Mouse (Mus musculus) heart, embryonic 16.5 days (tissue): Measurements from ENCODE around the gene Dab1. TPM values are rescaled to one million over a fixed set of nuclear protein-coding genes. Genes with fewer than 3 reads are reported as not detected.

ENCODE experiments used
- ATAC-seq: fragments of 200-750 bp; cut with Nextera tagmentation; replicated peaks from 2 replicates; pipeline ENCODE4 v1.8.0; 2017; ENCODE audit warnings: moderate number of reproducible peaks; ENCODE audit not compliant: insufficient read depth, low FRiP score; ENCODE audit errors: extremely low read depth
- H3K27ac ChIP-seq: fragments of 300-500 bp; sonication (generic); 2 replicates; pipeline ENCODE4 v1.5.1; 2014; ENCODE audit warnings: mild to moderate bottlenecking, low read length, control low read depth, moderate library complexity
- H3K27me3 ChIP-seq: fragments of 300-500 bp; sonication (generic); 2 replicates; pipeline ENCODE4 v1.6.1; 2014; ENCODE audit warnings: low read length, mixed read lengths; ENCODE audit not compliant: control insufficient read depth, insufficient read depth
- H3K36me3 ChIP-seq: fragments of 300-500 bp; sonication (generic); 2 replicates; pipeline ENCODE4 v1.6.1; 2014; ENCODE audit not compliant: control insufficient read depth, insufficient read depth
- H3K4me1 ChIP-seq: fragments of 300-500 bp; sonication (generic); 2 replicates; pipeline ENCODE4 v1.6.1; 2014; ENCODE audit warnings: low read length, mixed read lengths; ENCODE audit not compliant: control insufficient read depth, insufficient read depth
- H3K4me2 ChIP-seq: fragments of 300-500 bp; sonication (generic); 2 replicates; pipeline ENCODE4 v1.6.1; 2014; ENCODE audit warnings: low read depth, mild to moderate bottlenecking, control low read depth, low read length
- H3K4me3 ChIP-seq: fragments of 300-500 bp; sonication (generic); 2 replicates; pipeline ENCODE4 v1.5.1; 2014; ENCODE audit warnings: mild to moderate bottlenecking, control low read depth, low read length
- H3K9ac ChIP-seq: fragments of 300-500 bp; sonication (generic); 2 replicates; pipeline ENCODE4 v1.6.1; 2014; ENCODE audit warnings: low read length, control low read depth
- H3K9me3 ChIP-seq: fragments of 300-500 bp; sonication (generic); replicated peaks from 2 replicates; pipeline ENCODE4 v1.6.1; 2016; ENCODE audit warnings: low read length; ENCODE audit not compliant: control insufficient read depth
- WGBS: fragments of 180-500 bp; shearing (Covaris S2); extraction: QIAGEN DNeasy Blood & Tissue Kit; methylation state at CpG from one replicate; pipeline ENCODE4 v1.1.7; 2014; 5-methylcytosine and 5-hydroxymethylcytosine counted together
- polyA plus RNA-seq: library from polyadenylated mRNA; unstranded; fragments of >200 nt; fragmentation: Nextera tagmentation; extraction: Ambion mirVana; gene quantifications from 2 replicates; pipeline ENCODE4 v1.2.1, GENCODE M21; 2015

The Dab1 gene
- polyA plus RNA-seq, 1 experiment from 2014 or later: 0.85 TPM

- WGBS: 85% methylated on average over 7 of the region's 7 CpGs
- Histone ChIP-seq H3K4me1 (no peaks in the 10 kb centered on the region), H3K4me3 (no peak overlapping the region), H3K27me3 (no peaks in the 10 kb centered on the region; the same call in none of the 2 replicates), H3K4me2 (no peak overlapping the region), H3K9me3 (no peaks in the 10 kb centered on the region), H3K36me3 (no peaks in the 10 kb centered on the region), H3K27ac (no peak overlapping the region), H3K9ac (no peak overlapping the region)
- ATAC-seq: no peak
Measured at GRCm38 (mm10) chr4:104276916-104277315, 657.8 kb downstream of the Dab1 start.

- Histone ChIP-seq H3K27me3 (no peaks in the 10 kb centered on the region; the same call in none of the 2 replicates), H3K9me3 (no peaks in the 10 kb centered on the region), H3K36me3 (no peaks in the 10 kb centered on the region), H3K27ac (no peak overlapping the region), H3K4me3 (no peak overlapping the region), H3K4me2 (no peak overlapping the region), H3K4me1 (no peaks in the 10 kb centered on the region), H3K9ac (no peak overlapping the region)
- WGBS: 47% methylated on average over 3 of the region's 3 CpGs
- ATAC-seq: no peak
Measured at GRCm38 (mm10) chr4:104281518-104281917, 662.4 kb downstream of the Dab1 start.

GRCm38 (mm10) chr4:104283906-104284305, 664.7 kb downstream of the Dab1 start:
- ATAC-seq: no peak
- Histone ChIP-seq H3K36me3 (no peaks in the 10 kb centered on the region), H3K9ac (no peak overlapping the region), H3K4me1 (no peaks in the 10 kb centered on the region), H3K9me3 (no peaks in the 10 kb centered on the region), H3K4me3 (no peak overlapping the region), H3K27me3 (no peaks in the 10 kb centered on the region; the same call in 1 of the 2 replicates), H3K4me2 (no peak overlapping the region), H3K27ac (no peak overlapping the region)
- 69% methylated on average over 6 of the region's 6 CpGs for WGBS

GRCm38 (mm10) chr4:104288401-104288800, 669.2 kb downstream of the Dab1 start:
- H3K4me1 ChIP-seq: no peaks in the 10 kb centered on the region
- no peak overlapping the region for H3K27ac ChIP-seq
- no peaks in the 10 kb centered on the region for H3K36me3 ChIP-seq
- H3K27me3 ChIP-seq: no peaks in the 10 kb centered on the region
- WGBS: 69% methylated on average over 3 of the region's 3 CpGs
- no peak overlapping the region for H3K4me3 ChIP-seq
- H3K9me3 ChIP-seq: no peaks in the 10 kb centered on the region
- H3K9ac ChIP-seq: no peak overlapping the region
- ATAC-seq: no peak
- H3K4me2 ChIP-seq: no peak overlapping the region

GRCm38 (mm10) chr4:104301764-104302163, 682.6 kb downstream of the Dab1 start:
- ATAC-seq: no peak
- H3K9me3 ChIP-seq: no peaks in the 10 kb centered on the region
- H3K4me3 ChIP-seq: no peak overlapping the region
- H3K4me1 ChIP-seq: no peaks in the 10 kb centered on the region
- no peaks in the 10 kb centered on the region for H3K27me3 ChIP-seq
- H3K4me2 ChIP-seq: no peak overlapping the region
- H3K36me3 ChIP-seq: no peaks in the 10 kb centered on the region
- H3K9ac ChIP-seq: no peak overlapping the region
- H3K27ac ChIP-seq: no peak overlapping the region
- 72% methylated on average over 3 of the region's 3 CpGs for WGBS

GRCm38 (mm10) chr4:104302996-104303652, 684.0 kb downstream of the Dab1 start:
- H3K4me3 ChIP-seq: no peak overlapping the region
- H3K9me3 ChIP-seq: no peaks in the 10 kb centered on the region
- no peak overlapping the region for H3K4me2 ChIP-seq
- ATAC-seq: no peak
- H3K9ac ChIP-seq: no peak overlapping the region
- H3K4me1 ChIP-seq: no peaks in the 10 kb centered on the region
- H3K36me3 ChIP-seq: no peaks in the 10 kb centered on the region
- H3K27ac ChIP-seq: no peak overlapping the region
- WGBS: 68% methylated on average over 10 of the region's 10 CpGs
- no peaks in the 10 kb centered on the region for H3K27me3 ChIP-seq

- no peak for ATAC-seq
- Histone ChIP-seq H3K27ac (no peak overlapping the region), H3K4me2 (no peak overlapping the region), H3K27me3 (no peaks in the 10 kb centered on the region), H3K36me3 (no peaks in the 10 kb centered on the region), H3K4me1 (no peaks in the 10 kb centered on the region), H3K4me3 (no peak overlapping the region), H3K9me3 (no peaks in the 10 kb centered on the region), H3K9ac (no peak overlapping the region)
- WGBS: 56% methylated on average over 2 of the region's 2 CpGs
Measured at GRCm38 (mm10) chr4:104307781-104308180, 688.6 kb downstream of the Dab1 start.

- Histone ChIP-seq H3K27me3 (no peaks in the 10 kb centered on the region), H3K27ac (no peak overlapping the region), H3K36me3 (no peaks in the 10 kb centered on the region), H3K4me2 (no peak overlapping the region), H3K9me3 (no peaks in the 10 kb centered on the region), H3K4me3 (no peak overlapping the region), H3K4me1 (no peaks in the 10 kb centered on the region), H3K9ac (no peak overlapping the region)
- no peak for ATAC-seq
- 67% methylated on average over 5 of the region's 5 CpGs for WGBS
Measured at GRCm38 (mm10) chr4:104326221-104326620, 707.1 kb downstream of the Dab1 start.

GRCm38 (mm10) chr4:104331896-104332295, 712.7 kb downstream of the Dab1 start:
- Histone ChIP-seq H3K4me2 (no peak overlapping the region), H3K4me1 (no peaks in the 10 kb centered on the region), H3K27me3 (no peaks in the 10 kb centered on the region), H3K4me3 (no peak overlapping the region), H3K36me3 (no peaks in the 10 kb centered on the region), H3K27ac (no peak overlapping the region), H3K9me3 (no peaks in the 10 kb centered on the region), H3K9ac (no peak overlapping the region)
- ATAC-seq: no peak
- WGBS: 36% methylated on average over 6 of the region's 6 CpGs
